Mouse (Mus musculus) cortical plate, adult 2 months (tissue): ENCODE results near the gene Mars2.

Experiments used
- CTCF ChIP-seq: fragments of 200-500 bp; IDR thresholded peaks from 2 replicates; pipeline ENCODE4 v1.5.1; 2011; ENCODE audit warnings: mild to moderate bottlenecking, control low read depth, low read length; ENCODE audit not compliant: insufficient read depth; ENCODE audit errors: extremely low read depth
- POLR2A ChIP-seq: fragments of 200-500 bp; IDR thresholded peaks from 2 replicates; pipeline ENCODE4 v1.6.1; 2011; ENCODE audit warnings: mild to moderate bottlenecking, low read length, control low read depth; ENCODE audit not compliant: insufficient read depth; ENCODE audit errors: extremely low read depth

DNA sequence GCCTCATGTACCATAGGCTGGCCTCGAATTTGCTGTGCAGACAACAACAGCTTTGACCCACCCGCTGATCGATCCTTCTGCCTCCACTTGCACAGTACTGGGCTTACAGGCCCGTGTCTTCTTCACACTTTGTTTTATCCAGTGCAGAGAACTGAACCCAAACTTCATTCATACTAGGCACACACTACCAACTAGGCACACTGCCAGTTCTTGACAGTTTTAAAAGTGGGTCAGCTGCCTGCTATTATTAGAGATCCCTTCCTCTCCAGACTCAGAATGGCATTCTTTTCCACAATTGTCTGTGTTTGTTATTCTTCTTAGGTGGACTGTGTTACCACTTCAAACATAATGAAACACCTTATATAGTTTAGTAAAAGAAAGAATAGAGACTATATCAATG is 15.6 kb upstream of the Mars2 start:
- TF ChIP-seq CTCF: no peak
- no peak for TF ChIP-seq POLR2A
